Mouse (Mus musculus) forebrain, embryonic 10.5 days (tissue): Measurements from ENCODE around the gene Efna5. TPM values are rescaled to one million over a fixed set of nuclear protein-coding genes. Genes with fewer than 3 reads are reported as not detected.

ENCODE experiments used
- DNase-seq: peaks from one replicate; pipeline ENCODE4 v3.0.0-alpha.2; 2017; ENCODE audit warnings: low spot score; ENCODE audit errors: extremely low spot score
- H3K27ac ChIP-seq: fragments of 300-500 bp; sonication (generic); 2 replicates; pipeline ENCODE4 v1.5.1; 2016; ENCODE audit warnings: mild to moderate bottlenecking
- H3K27me3 ChIP-seq: fragments of 300-500 bp; sonication (generic); 2 replicates; pipeline ENCODE4 v1.6.1; 2016; ENCODE audit warnings: mild to moderate bottlenecking; ENCODE audit not compliant: poor library complexity, severe bottlenecking
- H3K36me3 ChIP-seq: fragments of 300-500 bp; sonication (generic); replicated peaks from 2 replicates; pipeline ENCODE4 v1.6.1; 2016; ENCODE audit warnings: mild to moderate bottlenecking, moderate library complexity
- H3K4me1 ChIP-seq: fragments of 300-500 bp; sonication (generic); 2 replicates; pipeline ENCODE4 v1.6.1; 2016
- H3K4me3 ChIP-seq: fragments of 300-500 bp; sonication (generic); 2 replicates; pipeline ENCODE4 v1.5.1; 2016; ENCODE audit warnings: mild to moderate bottlenecking, moderate library complexity
- H3K9me3 ChIP-seq: fragments of 300-500 bp; sonication (generic); 2 replicates; pipeline ENCODE4 v1.6.1; 2016; ENCODE audit warnings: mild to moderate bottlenecking, moderate library complexity
- WGBS: fragments of 180-500 bp; shearing (Covaris S2); methylation state at CpG from one replicate; pipeline ENCODE4 v1.1.7; 2016; 5-methylcytosine and 5-hydroxymethylcytosine counted together
- polyA plus RNA-seq: library from polyadenylated mRNA; unstranded; fragments of >200 nt; fragmentation: Nextera tagmentation; extraction: Ambion mirVana; gene quantifications from 2 replicates; pipeline ENCODE4 v1.2.1, GENCODE M21; 2016

The Efna5 gene
- polyA plus RNA-seq, 1 experiment from 2014 or later: 44.9 TPM

DNA sequence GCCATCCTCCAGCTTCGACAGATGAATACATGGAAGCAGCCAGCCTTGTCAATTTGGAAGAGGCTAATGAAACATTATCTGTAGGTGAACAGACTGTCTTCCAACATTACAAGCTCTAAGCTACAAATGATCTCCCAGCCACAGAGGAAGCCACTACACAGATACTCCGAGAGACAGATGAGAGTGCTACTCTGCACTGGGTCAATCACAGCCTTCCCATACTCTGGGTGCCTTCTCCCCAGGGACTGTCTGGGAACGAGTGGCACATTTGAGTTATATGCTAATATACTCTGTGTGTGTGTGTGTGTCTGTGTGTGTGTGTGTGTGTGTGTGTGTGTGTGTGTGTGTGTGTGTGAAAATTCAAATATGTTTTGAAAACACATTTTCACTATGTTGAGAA lies 30.5 kb downstream of the Efna5 start:
- 57% methylated on average over 3 of the region's 3 CpGs for WGBS
- Histone ChIP-seq H3K27ac (no peak overlapping the region), H3K36me3 (no peaks in the 10 kb centered on the region), H3K9me3 (no peaks in the 10 kb centered on the region), H3K27me3 (peaks cover 59% of the 10 kb centered on the region), H3K4me3 (no peak overlapping the region), H3K4me1 (peaks cover 74% of the 10 kb centered on the region)
- DNase-seq: no peak

DNA sequence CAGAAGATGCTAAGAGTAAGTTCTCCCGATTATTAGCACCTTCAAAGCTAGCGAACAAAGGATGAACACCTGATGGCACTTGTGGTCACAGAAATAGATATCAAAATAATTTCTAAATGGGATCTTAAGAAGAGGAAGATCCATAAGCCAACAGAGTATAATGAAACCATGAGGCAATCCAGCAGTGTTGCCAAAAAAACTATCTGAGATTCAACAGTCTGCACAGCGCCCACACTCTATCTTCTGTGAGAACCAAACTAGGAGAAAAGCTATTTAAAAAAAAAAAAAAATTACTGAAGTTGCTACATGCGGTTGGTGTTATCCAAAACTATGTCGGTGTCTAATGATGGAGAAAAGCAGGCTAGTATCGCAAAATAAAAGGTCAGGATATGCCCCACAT lies 31.4 kb downstream of the Efna5 start:
- Histone ChIP-seq H3K4me3 (no peak overlapping the region), H3K27me3 (peaks cover 51% of the 10 kb centered on the region), H3K4me1 (peaks cover 81% of the 10 kb centered on the region)

DNA sequence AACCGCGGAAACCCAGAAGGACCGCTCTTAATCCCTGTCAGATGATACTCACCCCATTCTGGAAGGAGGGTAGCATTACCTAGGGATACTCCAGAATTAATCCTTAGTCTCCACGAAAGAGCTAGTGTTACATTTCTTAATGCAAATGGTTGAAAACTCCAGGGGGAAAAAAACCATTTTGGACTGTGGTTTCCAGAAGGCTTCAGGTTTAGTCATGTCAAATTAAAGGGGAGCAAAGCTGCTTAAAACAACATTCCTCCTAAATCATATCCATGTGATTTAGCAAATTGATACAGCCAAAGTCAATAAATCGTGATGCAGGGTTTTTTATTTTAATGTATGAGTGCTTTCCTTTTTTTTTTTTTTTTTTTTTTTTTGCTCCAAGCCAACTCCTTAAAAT lies 35.5 kb downstream of the Efna5 start:
- Histone ChIP-seq H3K4me1 (peaks cover 59% of the 10 kb centered on the region), H3K36me3 (no peaks in the 10 kb centered on the region), H3K4me3 (no peak overlapping the region), H3K9me3 (no peaks in the 10 kb centered on the region), H3K27ac (no peak overlapping the region), H3K27me3 (peaks cover 34% of the 10 kb centered on the region)
- no peak for DNase-seq
- 33% methylated on average over 5 of the region's 5 CpGs for WGBS

More for the DNA sequence above, 31.4 kb downstream of the Efna5 start:
- Histone ChIP-seq H3K9me3 (no peaks in the 10 kb centered on the region), H3K27ac (no peak overlapping the region), H3K36me3 (no peaks in the 10 kb centered on the region)
- DNase-seq: no peak
- WGBS: 91% methylated on average over 6 of the region's 6 CpGs

DNA sequence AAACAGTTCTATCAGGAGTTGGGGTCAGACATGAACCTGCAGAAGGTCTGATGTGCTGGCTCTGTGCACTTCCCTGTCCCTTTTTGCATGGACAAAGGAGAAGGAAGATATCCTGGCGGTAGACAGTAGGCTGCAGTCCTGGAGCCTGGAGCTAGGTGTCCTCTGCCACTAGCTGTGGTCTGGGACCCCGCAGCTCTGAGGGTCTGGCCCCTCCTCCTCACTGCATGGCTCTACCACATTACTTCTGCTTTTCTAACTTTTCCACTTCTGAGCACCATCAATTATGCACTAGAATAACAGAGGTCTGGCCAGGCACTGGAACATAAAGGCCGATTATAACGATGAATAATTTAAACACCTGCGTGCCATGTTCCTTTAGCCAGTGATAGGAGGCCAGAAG lies 36.8 kb downstream of the Efna5 start:
- DNase-seq: no peak
- Histone ChIP-seq H3K27me3 (peaks cover 21% of the 10 kb centered on the region), H3K4me1 (peaks cover 46% of the 10 kb centered on the region), H3K4me3 (no peak overlapping the region), H3K9me3 (no peaks in the 10 kb centered on the region), H3K27ac (no peak overlapping the region), H3K36me3 (no peaks in the 10 kb centered on the region)
- WGBS: 42% methylated on average over 5 of the region's 5 CpGs

DNA sequence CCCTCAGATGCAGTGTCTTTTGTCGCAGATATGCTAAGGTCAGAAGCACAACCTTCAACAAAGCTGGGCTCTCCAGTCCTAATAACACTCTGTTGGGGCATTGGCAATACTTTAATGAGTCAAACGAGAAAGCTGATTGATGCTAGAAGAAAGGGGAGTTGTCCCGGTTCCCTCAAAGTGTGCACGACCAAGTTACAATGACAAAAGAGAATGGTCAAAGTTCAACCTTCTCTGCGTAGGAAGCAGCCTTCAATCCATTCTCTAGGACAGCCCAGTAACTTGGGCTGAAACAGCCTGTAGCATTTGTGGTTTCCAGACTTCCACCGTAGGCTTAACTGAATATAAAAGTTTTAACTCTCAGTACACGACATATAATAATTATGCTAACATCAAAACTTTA lies 43.8 kb downstream of the Efna5 start:
- no peak for DNase-seq
- H3K27me3 ChIP-seq: peaks cover under 1% of the 10 kb centered on the region; the same call in 1 of the 2 replicates
- H3K4me1 ChIP-seq: peaks cover 9% of the 10 kb centered on the region
- H3K27ac ChIP-seq: no peak overlapping the region
- H3K9me3 ChIP-seq: peaks cover 9% of the 10 kb centered on the region; the same call in 1 of the 2 replicates
- H3K36me3 ChIP-seq: peaks cover 15% of the 10 kb centered on the region
- no peak overlapping the region for H3K4me3 ChIP-seq
- WGBS: 57% methylated on average over 7 of the region's 7 CpGs

GRCm38 (mm10) chr17:62836598-62837106 lies 44.5 kb downstream of the Efna5 start:
- no peak for DNase-seq
- Histone ChIP-seq H3K4me1 (peaks cover 15% of the 10 kb centered on the region), H3K27ac (no peak overlapping the region), H3K4me3 (no peak overlapping the region), H3K27me3 (peaks cover 7% of the 10 kb centered on the region; the same call in 1 of the 2 replicates), H3K9me3 (peaks cover 9% of the 10 kb centered on the region; the same call in 1 of the 2 replicates), H3K36me3 (peaks cover 15% of the 10 kb centered on the region)
- 93% methylated on average over 6 of the region's 6 CpGs for WGBS

DNA sequence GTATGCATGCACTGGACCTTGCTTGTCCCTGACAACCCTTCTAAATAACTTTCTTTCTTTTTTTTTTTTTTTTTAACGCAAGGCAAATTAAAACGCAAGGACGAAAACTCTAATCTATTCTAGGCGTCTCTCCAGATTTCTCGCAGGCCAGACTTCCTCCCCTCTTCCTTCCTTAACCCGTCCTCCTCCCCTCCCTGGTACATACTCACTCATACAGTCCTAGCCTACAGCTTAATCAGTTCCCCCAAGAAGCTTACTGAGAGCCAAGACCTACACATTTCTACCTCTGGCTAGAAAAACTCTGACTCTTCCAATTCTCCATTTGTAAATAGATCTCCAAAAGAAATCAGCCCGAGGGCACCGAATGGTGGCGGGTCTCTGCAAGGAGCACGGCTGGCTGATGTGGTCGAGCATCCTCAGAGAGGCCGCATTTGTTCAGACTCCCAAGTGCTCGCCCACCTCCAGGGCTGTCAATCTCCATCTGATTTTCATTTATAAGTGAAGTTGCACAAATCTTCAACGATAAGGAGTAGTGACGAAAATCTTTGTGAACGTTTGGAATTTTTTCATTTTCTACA lies 48.5 kb downstream of the Efna5 start:
- no peak for DNase-seq
- Histone ChIP-seq H3K27me3 (peaks cover 23% of the 10 kb centered on the region; the same call in 1 of the 2 replicates), H3K27ac (no peak overlapping the region), H3K4me1 (peaks cover 32% of the 10 kb centered on the region), H3K36me3 (peaks cover 12% of the 10 kb centered on the region), H3K4me3 (no peak overlapping the region), H3K9me3 (peaks cover 9% of the 10 kb centered on the region; the same call in 1 of the 2 replicates)
- WGBS: 72% methylated on average over 16 of the region's 16 CpGs

GRCm38 (mm10) chr17:62827549-62827948 lies 53.6 kb downstream of the Efna5 start:
- no peak overlapping the region for H3K4me3 ChIP-seq
- 59% methylated on average over 6 of the region's 6 CpGs for WGBS
- H3K9me3 ChIP-seq: no peaks in the 10 kb centered on the region
- H3K36me3 ChIP-seq: no peaks in the 10 kb centered on the region
- peaks cover 45% of the 10 kb centered on the region for H3K4me1 ChIP-seq
- no peak for DNase-seq
- H3K27ac ChIP-seq: no peak overlapping the region
- H3K27me3 ChIP-seq: peaks cover 41% of the 10 kb centered on the region; the same call in 1 of the 2 replicates

DNA sequence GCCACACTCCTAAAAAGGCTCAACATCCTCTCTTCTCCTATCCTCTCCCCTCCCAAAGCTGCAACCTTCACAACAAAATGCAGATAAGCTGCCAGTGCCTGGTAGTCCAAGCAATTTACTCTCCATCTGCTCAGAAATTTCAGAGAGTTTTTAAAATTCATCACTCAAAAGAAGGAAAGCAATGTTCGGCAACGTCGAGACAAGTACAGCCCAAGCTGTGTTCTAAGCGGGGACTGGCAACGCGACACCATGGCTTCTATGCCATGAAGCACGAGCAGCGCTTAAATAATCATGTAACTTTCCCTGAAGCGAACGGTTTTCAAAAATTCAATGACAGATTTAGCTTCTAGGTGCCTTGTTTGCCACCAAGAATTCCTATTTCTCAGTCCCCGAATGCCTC lies 59.9 kb downstream of the Efna5 start:
- H3K4me3 ChIP-seq: no peak overlapping the region
- no peaks in the 10 kb centered on the region for H3K36me3 ChIP-seq
- H3K27me3 ChIP-seq: peaks cover 36% of the 10 kb centered on the region
- H3K9me3 ChIP-seq: no peaks in the 10 kb centered on the region
- H3K4me1 ChIP-seq: peaks cover 68% of the 10 kb centered on the region
- 91% methylated on average over 11 of the region's 11 CpGs for WGBS
- no peak for DNase-seq
- H3K27ac ChIP-seq: no peak overlapping the region

- H3K9me3 ChIP-seq: no peaks in the 10 kb centered on the region
- peaks cover 30% of the 10 kb centered on the region for H3K27me3 ChIP-seq
- peaks cover 73% of the 10 kb centered on the region for H3K4me1 ChIP-seq
- DNase-seq: no peak
- H3K27ac ChIP-seq: no peak overlapping the region
- 87% methylated on average over 5 of the region's 5 CpGs for WGBS
- H3K4me3 ChIP-seq: no peak overlapping the region
- no peaks in the 10 kb centered on the region for H3K36me3 ChIP-seq
These were observed 61.2 kb downstream of the Efna5 start for GRCm38 (mm10) chr17:62819931-62820330.

DNA sequence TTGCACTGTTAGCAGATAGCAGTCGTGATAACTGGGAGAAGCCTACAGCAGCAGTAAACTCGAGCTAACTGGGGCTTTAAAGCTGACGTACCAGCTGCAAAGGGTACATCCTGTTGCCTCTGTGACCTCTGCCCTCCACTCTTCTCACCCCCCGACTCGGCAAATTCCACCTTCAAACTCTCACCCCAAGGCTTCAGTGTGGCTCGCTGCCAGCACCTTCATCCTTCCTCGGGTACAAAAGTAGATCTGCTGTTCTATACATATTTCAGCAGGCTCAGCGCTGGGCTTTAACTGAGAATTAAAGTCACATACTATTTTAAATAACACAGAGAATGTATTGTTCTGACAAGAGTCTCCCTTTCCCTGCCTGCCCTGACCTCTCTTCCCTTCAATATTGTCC lies 62.3 kb downstream of the Efna5 start:
- H3K27ac ChIP-seq: peak overlapping the region; percentile 40; the same call in 1 of the 2 replicates
- no peaks in the 10 kb centered on the region for H3K9me3 ChIP-seq
- no peaks in the 10 kb centered on the region for H3K36me3 ChIP-seq
- peak overlapping the region; percentile 10; the same call in 1 of the 2 replicates for H3K4me3 ChIP-seq
- H3K4me1 ChIP-seq: peaks cover 73% of the 10 kb centered on the region
- DNase-seq: no peak
- 15% methylated on average over 8 of the region's 8 CpGs for WGBS
- peaks cover 26% of the 10 kb centered on the region for H3K27me3 ChIP-seq

DNA sequence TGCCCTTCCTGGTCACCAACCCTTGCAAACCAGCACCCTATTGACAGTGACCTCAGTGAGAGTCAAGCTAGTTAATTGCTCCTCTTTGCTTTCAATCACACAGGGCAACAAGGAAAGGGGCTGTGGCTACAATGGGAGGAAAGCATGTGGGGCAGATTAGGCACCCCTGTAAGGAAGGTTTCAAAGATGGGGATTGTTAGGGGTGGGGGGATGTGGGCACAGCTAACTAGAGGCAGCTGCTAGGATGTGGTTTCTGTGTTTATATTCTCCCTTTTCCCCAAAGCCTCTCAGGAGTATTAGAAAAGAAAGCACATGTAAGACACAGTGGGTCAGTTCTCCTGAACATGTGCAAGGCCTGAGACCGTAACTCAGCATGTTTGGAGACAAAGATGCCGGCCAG lies 62.8 kb downstream of the Efna5 start:
- no peak for DNase-seq
- WGBS: 57% methylated on average over 2 of the region's 2 CpGs

DNA sequence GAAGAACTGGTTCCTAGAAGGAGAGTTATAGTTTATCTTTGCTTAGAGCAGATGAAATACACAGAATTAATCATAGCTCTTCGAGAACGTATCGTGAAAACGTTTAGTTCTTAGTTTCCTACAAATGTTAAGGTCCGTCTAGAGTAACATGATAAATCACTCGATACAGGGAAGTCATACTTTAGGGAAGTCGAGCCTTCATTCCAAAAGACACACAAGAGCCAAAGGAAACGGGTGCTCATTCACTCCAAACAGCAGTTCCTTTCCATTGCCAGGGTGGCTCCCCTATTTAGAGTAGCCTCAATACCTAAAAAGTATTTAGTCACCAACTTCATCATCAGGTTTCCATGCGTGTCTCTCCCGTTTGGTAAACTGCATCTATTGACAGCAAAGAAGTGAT lies 64.2 kb downstream of the Efna5 start:
- no peaks in the 10 kb centered on the region for H3K9me3 ChIP-seq
- H3K4me3 ChIP-seq: no peak overlapping the region
- 88% methylated on average over 10 of the region's 10 CpGs for WGBS
- peaks cover 16% of the 10 kb centered on the region for H3K27me3 ChIP-seq
- no peaks in the 10 kb centered on the region; the same call in 1 of the 2 replicates for H3K36me3 ChIP-seq
- no peak for DNase-seq
- H3K4me1 ChIP-seq: peaks cover 61% of the 10 kb centered on the region
- no peak overlapping the region for H3K27ac ChIP-seq

More for the DNA sequence above, 62.8 kb downstream of the Efna5 start:
- Histone ChIP-seq H3K27me3 (peaks cover 26% of the 10 kb centered on the region), H3K9me3 (no peaks in the 10 kb centered on the region), H3K4me1 (peaks cover 73% of the 10 kb centered on the region), H3K36me3 (no peaks in the 10 kb centered on the region; the same call in 1 of the 2 replicates), H3K4me3 (no peak overlapping the region), H3K27ac (peak overlapping the region; percentile 40; the same call in 1 of the 2 replicates)
